Mouse (Mus musculus) frontal cortex, postnatal 36 days (tissue): ENCODE data around the gene Pld6.

Source experiments
- DNase-seq, 2 experiments: peaks; one replicate each; pipeline ENCODE4 v3.0.0; 2022; ENCODE audit warnings: low spot score in 2 of 2

Gene Pld6

DNA sequence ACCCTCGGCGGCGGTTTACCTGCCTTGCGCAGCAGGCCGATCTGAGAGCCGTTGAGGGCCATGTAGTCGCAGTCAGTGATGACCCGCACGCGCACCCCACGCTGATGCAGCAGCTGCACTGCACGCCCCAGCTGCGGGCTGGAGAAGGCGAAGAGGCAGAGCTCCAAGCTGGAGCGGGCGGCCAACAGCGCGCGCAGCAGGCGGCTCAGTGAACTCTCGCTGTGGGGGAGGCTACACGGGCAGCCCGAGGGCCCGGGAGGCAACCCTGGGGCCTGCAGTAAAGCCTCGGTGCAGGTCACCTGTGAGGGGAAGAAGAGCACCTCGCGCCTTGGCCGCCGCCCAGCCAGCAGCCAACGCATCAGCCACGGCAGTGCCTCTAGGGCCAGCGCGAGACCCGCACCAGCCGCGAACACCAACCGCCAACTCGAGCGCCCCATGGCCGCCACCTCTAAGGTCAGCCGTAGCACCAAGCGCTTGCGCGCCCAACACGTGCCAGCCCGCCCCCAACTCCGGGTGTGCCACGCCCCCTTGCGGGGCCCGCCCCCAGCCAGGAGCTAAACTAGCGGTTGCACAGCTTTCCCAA is at the start of gene Pld6:
Gene Pld6 (minus strand): TSS at position 447 of the 583 bp plus-strand sequence.
- peak in 1 of 2 experiments; percentile 30 for DNase-seq

DNA sequence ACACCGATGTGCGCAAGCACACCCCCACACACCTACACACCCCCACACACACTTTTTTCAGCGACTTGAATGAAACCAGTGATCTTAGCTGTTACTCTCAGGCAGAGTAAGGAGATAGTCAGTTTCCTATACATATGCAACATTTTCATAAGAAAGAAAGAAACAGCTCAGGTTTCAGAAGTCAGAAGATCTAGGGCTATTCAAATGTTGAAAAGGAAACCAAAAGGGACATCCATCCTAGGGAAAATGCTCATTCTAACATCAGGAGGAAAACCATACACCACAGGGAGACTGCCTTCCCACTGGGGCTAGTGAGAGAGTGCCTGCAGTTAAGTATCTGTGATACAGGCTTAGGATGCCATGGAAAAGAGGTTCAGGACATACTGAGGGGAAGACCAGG is 34.2 kb upstream of the Pld6 start:
- no peak for DNase-seq

DNA sequence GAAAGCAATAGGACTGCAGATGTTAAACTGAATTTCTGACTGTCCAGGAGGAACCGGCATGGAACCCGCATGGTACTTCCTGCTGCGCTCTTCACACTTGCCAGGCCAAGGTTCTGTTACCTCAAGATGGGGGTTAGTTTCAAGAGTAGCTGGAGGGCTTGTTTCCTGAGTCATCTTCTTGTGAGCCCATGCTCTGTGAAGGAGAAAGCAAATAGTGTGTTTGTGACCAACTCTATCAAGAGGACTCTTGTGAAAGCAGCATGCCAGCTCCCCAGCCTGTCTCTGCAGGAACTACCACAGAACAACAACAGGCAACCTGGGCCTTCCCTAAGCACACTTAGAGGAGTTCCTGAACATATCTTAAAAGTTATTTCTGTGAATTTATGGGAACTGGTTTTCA is 30.5 kb upstream of the Pld6 start:
- no peak for DNase-seq

DNA sequence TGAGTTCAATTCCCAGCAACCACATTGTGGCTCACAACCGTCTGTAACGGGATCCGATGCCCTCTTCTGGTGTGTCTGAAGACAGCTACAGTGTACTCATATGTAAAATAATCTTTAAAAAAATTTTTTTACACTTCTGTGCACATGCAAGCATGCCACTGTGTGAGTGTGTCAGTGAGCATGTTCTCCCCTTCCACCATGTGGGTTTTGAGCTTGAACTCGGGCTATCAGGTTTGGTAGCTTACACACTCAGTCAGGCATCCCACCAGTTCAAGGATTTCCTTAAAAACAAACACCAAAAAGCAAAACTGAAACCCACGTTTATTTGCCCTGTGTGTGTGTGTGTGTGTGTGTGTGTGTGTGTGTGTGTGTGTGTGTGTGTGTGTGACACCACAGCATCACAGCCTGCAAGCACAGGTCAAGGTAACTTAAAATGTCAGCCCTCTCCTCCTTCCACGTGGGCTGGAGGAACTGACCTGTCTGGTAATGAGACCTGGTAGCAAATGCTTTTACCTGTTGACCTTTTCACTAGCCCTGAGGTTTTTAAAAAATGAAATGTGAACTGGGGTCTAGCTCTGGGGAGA is 28.1 kb upstream of the Pld6 start:
- no peak for DNase-seq

DNA sequence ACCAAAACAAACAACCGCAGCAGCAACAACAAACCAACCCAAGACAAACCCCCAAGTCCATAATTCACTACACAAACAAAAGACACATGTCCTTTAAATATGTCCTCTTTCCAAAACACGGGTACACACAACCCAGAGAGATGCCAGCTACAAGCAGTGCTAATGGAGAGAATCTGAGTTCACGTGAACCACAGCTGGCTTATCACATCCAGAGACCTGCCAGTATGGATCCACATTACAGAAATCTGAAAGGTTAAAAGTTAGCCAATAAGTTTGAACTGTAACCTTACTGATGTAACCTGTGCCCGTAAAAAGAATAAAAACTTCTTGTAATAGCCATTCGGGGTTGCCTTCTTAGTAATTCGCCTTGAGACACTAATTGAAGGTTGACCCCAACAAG is 27.5 kb upstream of the Pld6 start:
- no peak for DNase-seq

DNA sequence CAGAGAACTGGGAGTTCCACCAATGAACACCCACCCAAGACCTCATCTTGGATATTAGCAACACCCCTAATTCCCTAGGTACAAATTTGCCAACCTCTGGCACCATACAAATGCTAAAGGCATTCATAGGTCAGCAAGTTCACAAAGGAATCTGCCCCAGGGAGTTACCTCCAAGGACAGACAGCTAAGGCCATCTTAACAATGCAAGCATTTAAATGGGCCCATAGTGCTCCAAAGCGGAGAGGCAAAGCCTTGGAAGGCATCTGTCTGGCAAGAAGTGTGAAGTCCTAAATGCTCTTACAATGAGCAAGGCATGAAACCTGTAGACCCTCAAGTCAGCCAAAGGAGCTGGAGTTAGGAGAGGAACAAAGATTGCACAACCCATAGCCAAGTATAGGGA is 26.9 kb upstream of the Pld6 start:
- DNase-seq, result no peak

DNA sequence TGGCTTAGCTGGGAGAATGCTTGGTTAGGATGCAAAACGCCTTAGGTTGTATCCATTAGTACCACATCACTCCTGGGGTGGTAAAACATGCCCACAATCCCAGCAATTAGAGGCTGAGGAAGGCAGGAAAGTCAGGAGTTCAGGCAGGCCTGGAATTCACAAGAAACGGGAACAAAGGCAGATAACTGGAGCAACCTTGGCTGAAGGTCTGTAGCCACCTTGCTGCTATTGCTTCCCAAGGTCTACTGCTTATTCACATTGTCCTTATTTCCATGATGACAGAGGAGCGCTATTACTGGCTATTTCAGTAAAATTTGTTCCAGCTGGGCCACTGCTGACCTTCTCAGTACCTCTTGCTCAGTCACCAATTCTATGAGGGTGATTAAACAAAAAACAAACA is 25.8 kb upstream of the Pld6 start:
- DNase-seq, result no peak

DNA sequence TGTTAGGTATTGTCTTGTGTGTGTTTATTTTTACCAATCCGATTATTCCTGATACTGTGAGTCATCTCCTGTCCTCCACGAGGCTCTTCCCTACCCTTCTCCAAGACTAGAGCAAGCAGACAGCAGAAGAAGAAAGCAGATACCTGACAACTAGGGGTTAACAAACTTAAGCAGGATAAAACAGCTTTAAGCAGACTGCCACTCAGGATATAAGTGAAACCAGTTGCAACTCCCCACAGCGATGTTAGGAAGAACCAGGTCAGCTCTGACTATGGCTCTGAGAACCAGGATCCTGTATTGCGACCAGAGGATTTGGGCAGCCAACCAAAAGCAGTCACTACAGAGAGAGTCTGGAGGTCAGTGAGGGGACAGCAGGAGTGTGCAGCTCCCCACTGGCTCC is 23.8 kb upstream of the Pld6 start:
- no peak for DNase-seq

DNA sequence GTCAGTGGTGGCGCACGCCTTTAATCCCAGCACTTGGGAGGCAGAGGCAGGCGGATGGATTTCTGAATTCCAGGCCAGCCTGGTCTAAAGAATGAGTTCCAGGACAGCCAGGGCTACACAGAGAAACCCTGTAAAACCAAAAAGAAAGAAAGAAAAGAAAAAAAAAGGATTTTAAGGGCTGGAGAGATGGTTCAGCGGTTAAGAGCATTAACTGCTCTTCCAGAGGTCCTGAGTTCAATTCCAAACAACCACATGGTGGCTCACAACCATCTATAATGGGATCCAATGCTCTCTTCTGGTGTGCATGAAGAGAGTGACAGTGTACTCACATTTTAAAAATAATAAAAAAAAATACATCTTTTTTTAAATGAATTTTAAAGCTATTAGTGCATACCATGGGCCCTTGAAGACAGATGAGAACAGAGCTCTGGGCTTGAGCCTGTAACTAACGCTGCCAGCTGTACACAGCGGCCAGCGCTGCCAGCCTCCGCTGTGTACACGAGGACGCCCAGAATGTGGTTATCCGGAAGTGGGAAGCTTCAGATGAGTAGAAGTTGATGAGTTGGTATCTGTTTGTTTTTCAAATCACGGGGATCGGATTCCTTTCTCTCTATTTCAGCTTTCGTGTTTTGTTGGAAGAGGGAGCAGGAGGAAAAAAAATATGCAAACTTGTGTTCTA is 23.2 kb upstream of the Pld6 start:
- no peak for DNase-seq

DNA sequence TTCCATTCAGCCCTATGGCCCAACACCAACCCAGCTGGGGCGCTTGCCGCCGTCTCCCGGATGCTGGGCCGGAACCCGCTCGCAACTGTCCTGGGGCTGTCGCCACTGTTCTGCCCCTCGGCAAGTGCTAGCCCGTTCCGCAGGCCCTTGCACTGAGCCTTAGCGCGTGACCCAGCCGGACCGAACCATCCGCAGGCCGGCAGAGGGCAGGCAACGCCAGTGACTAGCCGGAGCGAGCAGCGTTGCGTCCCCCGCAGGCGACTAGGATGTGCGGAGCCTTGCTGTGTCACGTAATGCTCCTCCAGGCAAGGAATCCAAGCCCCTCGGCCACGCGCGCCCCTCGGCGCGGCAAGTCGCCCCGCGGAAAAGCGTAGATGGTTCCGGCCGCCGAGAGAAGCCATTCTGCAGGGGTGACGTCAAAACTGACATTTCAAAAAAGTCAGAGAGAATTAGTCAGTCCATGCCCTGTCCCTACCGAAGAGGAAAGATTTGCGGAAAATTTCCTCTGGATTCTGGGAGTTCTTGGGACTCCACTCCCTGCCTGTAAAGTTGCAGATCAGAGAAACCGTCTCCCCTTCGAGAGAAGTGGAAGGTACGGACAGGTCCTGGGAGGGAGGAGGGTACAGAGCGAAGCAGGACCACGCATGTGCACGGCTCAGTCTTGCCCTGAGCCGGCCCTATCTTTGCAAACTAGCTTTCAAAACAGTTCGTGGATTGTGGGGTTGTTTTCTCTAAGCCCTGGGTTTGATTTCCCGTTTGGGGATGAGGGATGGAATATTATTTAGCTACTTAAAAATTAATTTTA is 22.4 kb upstream of the Pld6 start, which contains the start of gene Flcn:
Gene Flcn (minus strand): TSS at position 347 of the 805 bp plus-strand sequence.
- DNase-seq, result peak; percentile 87 to 88

DNA sequence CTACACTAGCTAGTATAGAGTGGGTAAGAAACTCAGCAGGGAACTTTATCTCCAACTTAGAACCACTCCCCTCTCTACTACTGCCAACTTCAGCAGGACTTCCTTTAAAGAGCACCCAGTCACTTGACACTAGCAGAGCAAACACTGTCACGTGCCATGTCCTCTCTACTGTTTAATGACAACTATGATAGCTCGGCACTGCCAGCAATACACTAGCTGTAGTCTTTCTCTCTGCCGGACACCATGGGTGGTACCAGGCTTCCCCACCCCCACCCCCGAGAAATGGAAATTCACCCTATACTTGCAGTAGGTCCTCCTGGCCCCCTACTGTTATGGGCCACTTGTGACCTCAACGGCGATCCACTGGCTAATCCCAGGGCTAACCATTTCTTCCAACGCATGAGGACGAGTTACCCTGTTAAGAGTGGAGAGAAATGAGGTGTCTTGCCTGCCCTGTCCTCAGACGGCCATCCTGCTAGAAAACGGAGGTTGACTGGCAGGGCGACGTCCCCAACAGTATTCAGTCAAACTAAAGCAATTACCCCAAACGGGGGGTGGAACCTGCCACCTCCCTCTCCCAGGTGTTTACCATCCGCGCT is 21.7 kb upstream of the Pld6 start:
- no peak for DNase-seq

DNA sequence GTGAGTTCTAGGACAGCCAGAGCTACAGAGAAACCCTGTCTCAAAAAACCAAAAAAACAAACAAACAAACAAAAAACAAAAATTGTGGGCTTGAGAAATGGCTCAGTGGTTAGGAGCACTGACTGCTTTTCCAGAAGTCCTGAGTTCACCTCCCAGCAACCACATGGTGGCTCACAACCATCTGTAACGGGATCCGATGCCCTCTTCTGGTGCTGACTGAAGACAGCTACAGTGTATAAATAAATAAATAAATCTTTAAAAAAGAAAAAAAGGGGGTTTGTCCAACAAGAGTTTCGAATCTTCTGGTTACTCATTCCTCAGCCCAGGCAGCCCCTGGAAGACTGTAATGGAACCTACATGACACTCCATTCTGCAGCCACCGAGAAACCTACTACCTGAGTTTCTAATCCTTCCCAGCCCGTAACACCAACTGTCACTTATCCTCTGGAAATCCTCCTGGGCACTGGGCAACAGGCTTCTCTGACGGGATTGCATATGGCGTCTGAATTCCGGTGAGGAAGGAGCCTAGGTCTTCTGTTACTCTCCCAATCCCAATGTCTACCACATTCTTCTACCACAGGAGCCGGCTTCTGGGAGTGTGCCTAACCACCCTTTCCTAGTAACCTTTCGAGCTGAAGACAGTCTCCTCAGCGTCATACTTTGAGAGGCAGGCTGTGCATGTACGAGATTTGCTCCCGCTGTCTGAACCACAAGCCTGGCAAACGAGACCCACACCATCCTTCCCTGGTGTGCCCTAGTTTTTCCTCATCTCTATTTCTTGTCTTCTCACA is 20.9 kb upstream of the Pld6 start:
- no peak for DNase-seq

DNA sequence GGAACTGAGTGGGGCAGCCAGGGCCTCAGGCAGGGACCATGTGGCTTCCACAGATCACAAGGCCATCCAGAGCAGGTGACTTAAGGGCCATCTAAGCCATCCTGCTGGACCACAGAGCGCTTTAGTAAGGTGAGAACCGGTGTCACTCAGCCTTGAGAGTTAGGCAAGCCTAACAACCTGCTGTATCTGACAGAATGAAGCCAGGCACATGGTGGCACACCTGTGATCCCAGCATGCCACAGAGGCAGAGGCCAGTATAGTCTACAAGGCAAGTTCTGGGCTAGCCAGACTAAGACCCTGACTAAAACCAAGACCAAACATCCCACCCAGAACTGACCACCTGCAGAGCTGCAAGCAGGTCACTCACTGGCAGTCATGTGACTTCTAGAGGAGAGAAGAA is 18.2 kb upstream of the Pld6 start:
- no peak for DNase-seq

DNA sequence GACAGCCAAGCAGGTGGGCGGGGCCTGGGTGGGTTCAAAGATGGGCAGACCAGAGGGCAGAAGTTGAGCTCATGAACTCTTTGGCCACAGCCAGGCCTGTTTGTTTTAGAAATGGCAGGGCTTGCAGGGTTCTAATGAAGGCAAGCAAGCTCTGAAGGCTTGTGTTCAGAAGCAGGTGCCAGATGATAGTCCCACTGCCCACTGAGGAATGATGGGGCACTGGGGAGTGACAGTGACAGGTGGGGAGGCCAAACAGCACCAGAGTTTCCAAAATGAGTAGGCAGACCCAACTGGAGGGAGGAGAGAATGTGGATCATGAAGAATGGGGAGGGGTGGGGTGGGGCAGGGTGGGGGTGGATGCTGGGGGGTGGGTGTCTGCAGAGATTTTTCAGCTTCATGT is 17.8 kb upstream of the Pld6 start:
- DNase-seq, result no peak

DNA sequence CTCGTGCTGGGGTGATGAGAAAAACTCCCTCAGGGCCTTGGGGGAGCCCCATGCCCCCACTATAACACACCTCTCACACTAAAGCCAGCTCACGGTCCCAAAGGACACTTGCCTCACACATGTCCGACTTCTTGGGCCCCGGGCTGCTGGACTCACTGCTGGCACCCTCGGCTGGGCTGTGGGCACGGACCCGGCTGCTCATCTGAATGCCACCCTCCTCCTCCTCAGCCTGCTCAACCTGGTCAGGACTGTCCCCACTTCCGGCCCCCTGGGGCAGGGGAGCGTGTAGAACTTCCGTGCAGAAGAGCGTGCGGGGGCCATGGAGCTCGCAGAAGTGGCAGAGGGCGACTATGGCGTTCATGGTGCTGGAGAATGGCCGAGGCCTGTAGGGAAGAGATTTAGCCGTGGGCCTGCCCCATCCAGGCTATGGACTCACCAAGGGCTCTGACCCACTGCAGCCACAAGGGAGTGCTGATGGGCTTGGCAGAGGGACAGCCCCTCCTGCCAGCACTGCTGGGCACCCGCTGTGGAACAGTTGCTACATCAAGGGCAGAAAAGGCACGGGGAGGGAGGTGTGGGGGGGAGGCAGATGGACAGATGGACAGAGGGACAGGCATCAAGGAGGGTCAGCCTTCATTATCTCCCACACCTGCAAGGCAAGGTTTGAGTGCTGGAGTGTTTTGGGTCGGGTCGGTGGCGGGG is 17.1 kb upstream of the Pld6 start:
- DNase-seq, result no peak

DNA sequence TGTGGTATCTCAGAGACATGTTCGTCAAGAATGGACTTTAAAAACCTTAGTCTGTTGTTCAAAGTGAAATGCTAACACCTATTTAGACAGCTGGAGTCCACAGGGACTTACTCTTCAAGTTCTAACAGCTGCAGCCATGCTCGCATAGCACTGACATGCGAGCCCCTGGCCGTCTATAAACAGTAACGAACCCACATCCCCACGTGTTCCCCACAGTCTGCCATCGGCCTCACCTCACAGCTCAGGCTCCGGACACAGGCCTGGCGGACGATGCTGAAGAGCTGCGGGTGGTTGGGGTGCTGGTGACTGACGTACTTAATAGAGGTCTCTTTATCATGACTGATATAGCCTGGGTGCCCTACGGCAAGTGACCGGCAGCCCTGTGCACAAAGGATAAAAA is 16.1 kb upstream of the Pld6 start:
- no peak for DNase-seq

DNA sequence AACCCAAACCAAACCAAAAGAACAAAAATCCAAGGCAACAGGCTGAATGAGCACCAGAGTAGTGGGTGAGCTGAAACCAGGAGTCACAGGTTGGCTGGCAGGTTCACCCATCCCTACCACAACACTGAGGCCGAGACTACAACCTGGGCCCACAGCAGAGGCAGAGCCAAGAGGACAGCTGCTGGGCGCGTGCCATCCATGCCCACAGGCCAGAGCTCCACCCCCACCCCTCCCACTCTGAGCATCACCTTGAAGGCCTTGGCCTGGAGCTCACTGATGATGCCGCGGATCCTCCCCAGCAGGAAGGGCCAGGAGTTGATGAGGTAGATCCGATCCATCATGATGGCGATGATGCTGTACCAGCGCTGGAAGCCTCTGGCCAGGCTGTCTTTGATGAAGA is 14.4 kb upstream of the Pld6 start:
- DNase-seq, result no peak

DNA sequence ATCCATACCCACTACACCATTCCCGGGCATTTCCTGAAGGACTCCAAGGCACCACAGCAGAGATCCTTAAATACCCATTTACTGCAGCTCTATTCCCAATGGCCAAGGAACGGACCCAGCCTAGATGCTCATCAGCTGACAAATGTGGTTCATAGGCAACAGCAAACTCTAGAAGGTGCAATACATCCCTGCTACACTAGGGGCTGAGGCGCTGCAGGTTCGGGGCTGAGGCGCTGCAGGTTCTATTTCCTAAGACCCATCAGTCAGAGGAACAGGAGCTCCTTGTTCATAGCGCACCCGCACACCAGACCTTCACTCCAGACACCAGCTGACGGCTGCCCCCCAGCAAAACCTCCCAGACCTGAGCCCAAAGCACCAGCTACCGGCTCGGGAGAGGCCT is 13.0 kb upstream of the Pld6 start:
- no peak for DNase-seq

DNA sequence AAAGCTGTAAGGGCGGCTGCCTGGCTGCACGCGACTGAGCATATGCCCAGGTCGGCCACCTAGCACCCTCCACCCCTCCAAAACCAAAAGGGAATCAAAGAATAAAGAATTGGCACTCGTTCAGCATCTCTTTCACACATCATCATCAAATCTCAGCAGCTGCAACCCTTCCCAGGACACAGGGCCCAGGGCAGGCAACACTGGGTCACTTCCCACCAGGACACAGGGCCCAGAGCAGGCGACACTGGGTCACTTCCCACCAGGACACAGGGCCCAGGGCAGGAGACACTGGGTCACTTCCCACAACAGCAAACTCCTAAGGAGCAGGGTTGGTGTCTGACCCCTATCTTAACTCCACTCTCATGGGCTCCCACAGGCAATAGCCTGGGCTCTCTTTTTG is 5.9 kb upstream of the Pld6 start:
- no peak for DNase-seq

DNA sequence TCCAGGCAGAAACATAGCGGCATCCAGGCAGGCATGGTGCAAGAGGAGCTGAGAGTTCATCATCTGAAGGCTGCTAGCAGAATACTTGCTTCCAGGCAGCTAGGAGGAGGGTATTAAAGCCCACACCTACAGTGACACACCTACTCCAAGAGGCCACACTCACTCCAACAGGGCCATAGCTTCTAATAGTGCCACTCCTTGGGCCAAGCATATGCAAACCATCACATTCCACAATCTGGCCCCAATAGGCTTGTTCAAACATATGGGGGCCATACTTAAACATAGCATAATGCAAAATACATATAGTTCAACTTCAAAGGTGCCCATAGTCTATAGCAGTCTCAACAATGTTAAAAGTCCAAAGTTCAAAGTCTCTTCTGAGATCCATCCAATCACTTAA is 1.9 kb upstream of the Pld6 start:
- DNase-seq, result no peak
